Mouse (Mus musculus) cerebellum, adult (tissue): ENCODE measurements around the gene Gm6525.

Experiments
- ATAC-seq: cut with Nextera tagmentation; 2 replicates; pipeline ENCODE4 v1.9.2; 2017; ENCODE audit warnings: mild to moderate bottlenecking, moderate library complexity, mixed read lengths; ENCODE audit not compliant: insufficient number of reproducible peaks, low FRiP score, low TSS enrichment

Gm6525 gene

GRCm38 (mm10) chr3:84173581-84174154, at the start of gene Gm6525:
Gene Gm6525 (plus strand): TSS chr3:84174104.
- no peak for ATAC-seq

- no peak for ATAC-seq
Observed at GRCm38 (mm10) chr3:84125704-84126289, 48.1 kb upstream of the Gm6525 start.

- no peak for ATAC-seq
Observed at GRCm38 (mm10) chr3:84126721-84127120, 47.2 kb upstream of the Gm6525 start.

GRCm38 (mm10) chr3:84127431-84127830, 46.5 kb upstream of the Gm6525 start:
- ATAC-seq = no peak

- ATAC-seq = no peak
Observed at GRCm38 (mm10) chr3:84128871-84129870, 44.7 kb upstream of the Gm6525 start.

GRCm38 (mm10) chr3:84130776-84131175, 43.1 kb upstream of the Gm6525 start:
- ATAC-seq = no peak

GRCm38 (mm10) chr3:84131369-84131768, 42.5 kb upstream of the Gm6525 start:
- ATAC-seq = no peak

- ATAC-seq = no peak
Observed at GRCm38 (mm10) chr3:84135387-84135786, 38.5 kb upstream of the Gm6525 start.

GRCm38 (mm10) chr3:84135933-84136332, 38.0 kb upstream of the Gm6525 start:
- no peak for ATAC-seq

GRCm38 (mm10) chr3:84136509-84136908, 37.4 kb upstream of the Gm6525 start:
- no peak for ATAC-seq

- no peak for ATAC-seq
Observed at GRCm38 (mm10) chr3:84140947-84141346, 33.0 kb upstream of the Gm6525 start.

GRCm38 (mm10) chr3:84149831-84150230, 24.1 kb upstream of the Gm6525 start:
- no peak for ATAC-seq

- ATAC-seq = no peak
Observed at GRCm38 (mm10) chr3:84154721-84155141, 19.2 kb upstream of the Gm6525 start.

- no peak; the same call in none of the 2 replicates for ATAC-seq
Observed at GRCm38 (mm10) chr3:84155146-84155545, 18.8 kb upstream of the Gm6525 start.

GRCm38 (mm10) chr3:84155558-84156006, 18.3 kb upstream of the Gm6525 start, which contains the start of gene Mnd1:
Gene Mnd1 (minus strand): TSS chr3:84155786.
- peak; percentile 98 for ATAC-seq

GRCm38 (mm10) chr3:84156105-84156504, 17.8 kb upstream of the Gm6525 start:
- no peak for ATAC-seq

- ATAC-seq = no peak
Observed at GRCm38 (mm10) chr3:84157011-84157410, 16.9 kb upstream of the Gm6525 start.

GRCm38 (mm10) chr3:84157559-84158350, 16.1 kb upstream of the Gm6525 start:
- no peak for ATAC-seq

- ATAC-seq = no peak
Observed at GRCm38 (mm10) chr3:84165391-84165790, 8.5 kb upstream of the Gm6525 start.

GRCm38 (mm10) chr3:84166073-84166472, 7.8 kb upstream of the Gm6525 start:
- ATAC-seq = no peak
